Mouse (Mus musculus): ENCODE data around the gene Tyw3. TPM values are rescaled to one million over a fixed set of nuclear protein-coding genes. Genes with fewer than 3 reads are reported as not detected.

Tyw3 gene
- total and polyA plus RNA-seq, 3 experiments, result 5.6 to 8.2 (median 6.8) TPM

- H3K9ac ChIP-seq (ENCODE audit: low read depth, low read length), result no peak overlapping the region
- no peaks in the 10 kb centered on the region for H3K79me2 ChIP-seq (replicated peaks; ENCODE audit: control insufficient read depth, insufficient read depth, low read length)
- no peak overlapping the region for H3K27ac ChIP-seq
- H3K36me3 ChIP-seq (ENCODE audit: control insufficient read depth, insufficient read depth, low read length), result no peaks in the 10 kb centered on the region
- DNase-seq, result no peak
- no peak overlapping the region for H3K4me3 ChIP-seq
- TF ChIP-seq POLR2A (IDR thresholded peaks at IDR 0.05; ENCODE audit: insufficient read depth, low read depth, low read length) (no peak), EP300 (IDR thresholded peaks at IDR 0.05; ENCODE audit: insufficient read depth, low read depth, low read length) (no peak)
- intact Hi-C loops (cut with DNase I), result loop anchor here (10.0 kb wide), 1 partner anchor 623 kb away; no protein-coding TSS in a partner anchor
- no peaks in the 10 kb centered on the region for H3K4me1 ChIP-seq (ENCODE audit: control insufficient read depth, insufficient read depth, low read length)
- H3K27me3 ChIP-seq (ENCODE audit: control insufficient read depth, insufficient read depth, low read length), result no peaks in the 10 kb centered on the region
- WGBS, result 90% methylated on average over 8 of the region's 8 CpGs
Measured at GRCm38 (mm10) chr3:154577895-154578294, 19.0 kb downstream of the Tyw3 start.

- Histone ChIP-seq H3K27ac (no peak overlapping the region), H3K79me2 (replicated peaks; ENCODE audit: control insufficient read depth, insufficient read depth, low read length) (no peaks in the 10 kb centered on the region), H3K4me3 (no peak overlapping the region), H3K9ac (ENCODE audit: low read depth, low read length) (no peak overlapping the region), H3K4me1 (ENCODE audit: control insufficient read depth, insufficient read depth, low read length) (no peaks in the 10 kb centered on the region), H3K36me3 (ENCODE audit: control insufficient read depth, insufficient read depth, low read length) (no peaks in the 10 kb centered on the region), H3K27me3 (ENCODE audit: control insufficient read depth, insufficient read depth, low read length) (peaks cover 1% of the 10 kb centered on the region; the same call in 1 of the 2 replicates)
- no peak for DNase-seq
- intact Hi-C loops (cut with DNase I), result loop anchor here (5.0 to 10.0 kb wide), 2 partner anchors 246 to 619 kb away; no protein-coding TSS in a partner anchor
- TF ChIP-seq EP300 (IDR thresholded peaks at IDR 0.05; ENCODE audit: insufficient read depth, low read depth, low read length), result no peak
- TF ChIP-seq CTCF (IDR thresholded peaks at IDR 0.05), result no peak
- no peak for TF ChIP-seq POLR2A (IDR thresholded peaks at IDR 0.05; ENCODE audit: insufficient read depth, low read depth, low read length)
- WGBS, result 38% methylated on average over 6 of the region's 6 CpGs
Measured at GRCm38 (mm10) chr3:154573666-154574065, 23.2 kb downstream of the Tyw3 start.

GRCm38 (mm10) chr3:154572341-154572972 lies 24.4 kb downstream of the Tyw3 start:
- Histone ChIP-seq H3K27me3 (ENCODE audit: control insufficient read depth, insufficient read depth, low read length) (peaks cover 1% of the 10 kb centered on the region; the same call in 1 of the 2 replicates), H3K4me3 (no peak overlapping the region), H3K79me2 (replicated peaks; ENCODE audit: control insufficient read depth, insufficient read depth, low read length) (no peaks in the 10 kb centered on the region), H3K36me3 (ENCODE audit: control insufficient read depth, insufficient read depth, low read length) (no peaks in the 10 kb centered on the region), H3K4me1 (ENCODE audit: control insufficient read depth, insufficient read depth, low read length) (no peaks in the 10 kb centered on the region), H3K9ac (ENCODE audit: low read depth, low read length) (no peak overlapping the region), H3K27ac (no peak overlapping the region)
- peak; percentile 53 to 73 for DNase-seq
- peak; percentile 99; the same call in 1 of the 2 replicates for TF ChIP-seq CTCF (IDR thresholded peaks at IDR 0.05)
- 0 out of 2 replicates have a peak, but pooled peaks have one; percentile 59 for TF ChIP-seq EP300 (IDR thresholded peaks at IDR 0.05; ENCODE audit: insufficient read depth, low read depth, low read length)
- TF ChIP-seq POLR2A (IDR thresholded peaks at IDR 0.05; ENCODE audit: insufficient read depth, low read depth, low read length), result no peak
- intact Hi-C loops (cut with DNase I), result loop anchor here (1.0 to 10.0 kb wide), 3 partner anchors 245 to 618 kb away; no protein-coding TSS in a partner anchor
- 9% methylated on average over 12 of the region's 12 CpGs for WGBS

GRCm38 (mm10) chr3:154570786-154571185 lies 26.1 kb downstream of the Tyw3 start:
- H3K4me3 ChIP-seq, result peak overlapping the region; percentile 34

GRCm38 (mm10) chr3:154570029-154570575 lies 26.8 kb downstream of the Tyw3 start:
- Histone ChIP-seq H3K4me1 (ENCODE audit: control insufficient read depth, insufficient read depth, low read length) (no peaks in the 10 kb centered on the region), H3K4me3 (no peak overlapping the region), H3K27ac (no peak overlapping the region), H3K36me3 (ENCODE audit: control insufficient read depth, insufficient read depth, low read length) (no peaks in the 10 kb centered on the region), H3K9ac (ENCODE audit: low read depth, low read length) (no peak overlapping the region), H3K79me2 (replicated peaks; ENCODE audit: control insufficient read depth, insufficient read depth, low read length) (no peaks in the 10 kb centered on the region), H3K27me3 (ENCODE audit: control insufficient read depth, insufficient read depth, low read length) (peaks cover 3% of the 10 kb centered on the region; the same call in 1 of the 2 replicates)
- TF ChIP-seq EP300 (IDR thresholded peaks at IDR 0.05; ENCODE audit: insufficient read depth, low read depth, low read length) (no peak), POLR2A (IDR thresholded peaks at IDR 0.05; ENCODE audit: insufficient read depth, low read depth, low read length) (no peak), CTCF (IDR thresholded peaks at IDR 0.05) (no peak)
- 49% methylated on average over 14 of the region's 14 CpGs for WGBS
- DNase-seq, result no peak
- intact Hi-C loops (cut with DNase I), result loop anchor here (5.0 to 10.0 kb wide), 2 partner anchors 243 to 615 kb away; no protein-coding TSS in a partner anchor

More at GRCm38 (mm10) chr3:154570786-154571185, 26.1 kb downstream of the Tyw3 start:
- 4% methylated on average over 12 of the region's 12 CpGs for WGBS
- no peaks in the 10 kb centered on the region for H3K36me3 ChIP-seq (ENCODE audit: control insufficient read depth, insufficient read depth, low read length)
- H3K27ac ChIP-seq, result no peak overlapping the region
- H3K79me2 ChIP-seq (replicated peaks; ENCODE audit: control insufficient read depth, insufficient read depth, low read length), result no peaks in the 10 kb centered on the region
- intact Hi-C loops (cut with DNase I), result loop anchor here (5.0 to 10.0 kb wide), 2 partner anchors 243 to 616 kb away; no protein-coding TSS in a partner anchor
- no peak overlapping the region for H3K9ac ChIP-seq (ENCODE audit: low read depth, low read length)
- no peaks in the 10 kb centered on the region for H3K4me1 ChIP-seq (ENCODE audit: control insufficient read depth, insufficient read depth, low read length)
- peak; percentile 10 to 19 for DNase-seq
- H3K27me3 ChIP-seq (ENCODE audit: control insufficient read depth, insufficient read depth, low read length), result peaks cover 3% of the 10 kb centered on the region; the same call in 1 of the 2 replicates
- TF ChIP-seq EP300 (IDR thresholded peaks at IDR 0.05; ENCODE audit: insufficient read depth, low read depth, low read length), result no peak
- TF ChIP-seq CTCF (IDR thresholded peaks at IDR 0.05), result no peak
- TF ChIP-seq POLR2A (IDR thresholded peaks at IDR 0.05; ENCODE audit: insufficient read depth, low read depth, low read length), result no peak

GRCm38 (mm10) chr3:154565437-154565836 lies 31.5 kb downstream of the Tyw3 start:
- DNase-seq, result no peak
- Histone ChIP-seq H3K9ac (ENCODE audit: low read depth, low read length) (no peak overlapping the region), H3K27me3 (ENCODE audit: control insufficient read depth, insufficient read depth, low read length) (0 out of 2 replicates have a peak, but pooled peaks cover 1% of the 10 kb centered on the region), H3K4me3 (no peak overlapping the region), H3K79me2 (replicated peaks; ENCODE audit: control insufficient read depth, insufficient read depth, low read length) (no peaks in the 10 kb centered on the region), H3K4me1 (ENCODE audit: control insufficient read depth, insufficient read depth, low read length) (no peaks in the 10 kb centered on the region), H3K27ac (no peak overlapping the region), H3K36me3 (ENCODE audit: control insufficient read depth, insufficient read depth, low read length) (no peaks in the 10 kb centered on the region)
- 52% methylated on average over 3 of the region's 3 CpGs for WGBS
- intact Hi-C loops (cut with DNase I), result no loop called here
- TF ChIP-seq POLR2A (IDR thresholded peaks at IDR 0.05; ENCODE audit: insufficient read depth, low read depth, low read length) (no peak), CTCF (IDR thresholded peaks at IDR 0.05) (no peak), EP300 (IDR thresholded peaks at IDR 0.05; ENCODE audit: insufficient read depth, low read depth, low read length) (no peak)

Data from heart, adult 2 months (tissue).